Mouse (Mus musculus) testis, adult 2 months (tissue): ENCODE data around the gene Oxct2a. TPM values are rescaled to one million over a fixed set of nuclear protein-coding genes. Genes with fewer than 3 reads are reported as not detected.

Experiments used
- H3K27ac ChIP-seq: fragments of 200-500 bp; 2 replicates; pipeline ENCODE4 v1.5.1; 2012; ENCODE audit warnings: low read depth, low read length; ENCODE audit not compliant: control insufficient read depth, insufficient read depth
- H3K27me3 ChIP-seq: fragments of 200-500 bp; 2 replicates; pipeline ENCODE4 v1.6.1; 2012; ENCODE audit warnings: mild to moderate bottlenecking, low read length, moderate library complexity; ENCODE audit not compliant: control insufficient read depth, insufficient read depth
- H3K36me3 ChIP-seq: fragments of 200-500 bp; 2 replicates; pipeline ENCODE4 v1.6.1; 2012; ENCODE audit warnings: mild to moderate bottlenecking, low read length; ENCODE audit not compliant: control insufficient read depth, insufficient read depth
- H3K4me1 ChIP-seq: fragments of 200-500 bp; 2 replicates; pipeline ENCODE4 v1.6.1; 2012; ENCODE audit warnings: low read length; ENCODE audit not compliant: control insufficient read depth, insufficient read depth
- H3K4me3 ChIP-seq: fragments of 200-500 bp; 2 replicates; pipeline ENCODE4 v1.5.1; 2012; ENCODE audit warnings: low read depth, mild to moderate bottlenecking, low read length, moderate library complexity, mixed read lengths; ENCODE audit not compliant: control insufficient read depth
- CTCF ChIP-seq: fragments of 200-500 bp; IDR thresholded peaks from 2 replicates; pipeline ENCODE4 v1.5.1; 2012; ENCODE audit warnings: low read depth, mild to moderate bottlenecking, inconsistent platforms, low read length, moderate library complexity; ENCODE audit not compliant: control insufficient read depth, insufficient read depth, insufficient replicate concordance
- POLR2A ChIP-seq: fragments of 200-500 bp; IDR thresholded peaks from 2 replicates; pipeline ENCODE4 v1.6.1; 2012; ENCODE audit warnings: low read depth, mild to moderate bottlenecking, inconsistent platforms, low read length, moderate library complexity; ENCODE audit not compliant: control insufficient read depth
- polyA plus RNA-seq: library from polyadenylated mRNA; depleted of rRNA; stranded (reverse); fragments of >200 nt; gene quantifications from 2 replicates; pipeline ENCODE4 v1.2.3, GENCODE M21; 2012; rRNA removed

Gene Oxct2a
- 213 and 260 TPM in 2 replicates for polyA plus RNA-seq

GRCm38 (mm10) chr4:123323534-123323933 lies at the start of gene Oxct2a:
Gene Oxct2a, minus strand, starts transcription at chr4:123323634.
- peaks cover 5% of the 10 kb centered on the region for H3K4me1 ChIP-seq
- no peaks in the 10 kb centered on the region for H3K27me3 ChIP-seq
- no peaks in the 10 kb centered on the region for H3K36me3 ChIP-seq
- TF ChIP-seq POLR2A, result peak; percentile 43; the same call in 1 of the 2 replicates
- no peak for TF ChIP-seq CTCF
- no peak within 1 kb of the TSS for H3K27ac ChIP-seq
- H3K4me3 ChIP-seq, result peak within 1 kb of the TSS; percentile 81

DNA sequence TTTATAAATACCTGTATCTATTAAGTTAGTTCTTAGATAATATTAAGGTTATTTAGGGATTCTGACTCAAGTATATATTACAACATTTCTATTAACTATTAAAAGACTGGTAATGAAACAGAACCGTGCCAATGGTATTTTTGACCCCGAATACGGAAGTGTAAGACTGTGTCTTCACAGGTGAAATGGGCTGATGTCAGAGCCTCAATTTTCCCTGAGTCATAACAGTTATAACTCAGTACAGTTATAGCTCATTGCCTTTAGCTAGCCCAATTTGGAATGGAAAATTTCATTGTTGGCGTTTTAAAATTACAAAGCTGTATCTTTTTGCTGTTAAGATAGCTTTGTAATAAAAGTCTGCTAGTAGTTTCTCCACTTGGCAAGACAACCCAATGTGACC lies 40.1 kb upstream of the Oxct2a start:
- Histone ChIP-seq H3K4me1 (no peaks in the 10 kb centered on the region), H3K27me3 (no peaks in the 10 kb centered on the region), H3K4me3 (no peak overlapping the region), H3K36me3 (no peaks in the 10 kb centered on the region), H3K27ac (no peak overlapping the region)
- TF ChIP-seq POLR2A (no peak), CTCF (no peak)

GRCm38 (mm10) chr4:123360771-123361170 lies 37.3 kb upstream of the Oxct2a start:
- no peaks in the 10 kb centered on the region for H3K27me3 ChIP-seq
- TF ChIP-seq POLR2A, result no peak
- no peak for TF ChIP-seq CTCF
- no peak overlapping the region for H3K27ac ChIP-seq
- H3K4me3 ChIP-seq, result no peak overlapping the region
- no peaks in the 10 kb centered on the region for H3K36me3 ChIP-seq
- H3K4me1 ChIP-seq, result no peaks in the 10 kb centered on the region

DNA sequence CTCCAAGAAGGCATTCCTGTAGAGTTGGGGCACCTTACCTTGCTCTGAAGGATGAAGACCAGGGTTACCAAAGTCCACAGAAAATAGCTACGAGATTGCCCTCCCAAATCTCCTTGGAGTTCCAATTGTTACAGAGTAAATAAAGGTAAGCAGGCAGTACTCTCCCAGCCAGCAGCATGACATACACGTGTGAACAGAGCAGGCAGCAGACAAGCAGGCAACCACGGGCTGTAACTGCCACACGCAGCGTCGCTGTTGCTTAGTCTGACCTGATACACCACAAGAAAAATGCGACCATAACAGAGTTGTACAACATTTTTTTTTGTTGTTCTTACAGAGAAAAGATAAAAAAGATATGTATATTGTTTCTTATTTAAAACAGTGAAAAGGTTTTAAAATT lies 35.2 kb upstream of the Oxct2a start:
- H3K4me1 ChIP-seq, result no peaks in the 10 kb centered on the region
- H3K36me3 ChIP-seq, result no peaks in the 10 kb centered on the region
- H3K27me3 ChIP-seq, result no peaks in the 10 kb centered on the region
- no peak for TF ChIP-seq POLR2A
- no peak for TF ChIP-seq CTCF
- no peak overlapping the region for H3K27ac ChIP-seq
- no peak overlapping the region for H3K4me3 ChIP-seq

DNA sequence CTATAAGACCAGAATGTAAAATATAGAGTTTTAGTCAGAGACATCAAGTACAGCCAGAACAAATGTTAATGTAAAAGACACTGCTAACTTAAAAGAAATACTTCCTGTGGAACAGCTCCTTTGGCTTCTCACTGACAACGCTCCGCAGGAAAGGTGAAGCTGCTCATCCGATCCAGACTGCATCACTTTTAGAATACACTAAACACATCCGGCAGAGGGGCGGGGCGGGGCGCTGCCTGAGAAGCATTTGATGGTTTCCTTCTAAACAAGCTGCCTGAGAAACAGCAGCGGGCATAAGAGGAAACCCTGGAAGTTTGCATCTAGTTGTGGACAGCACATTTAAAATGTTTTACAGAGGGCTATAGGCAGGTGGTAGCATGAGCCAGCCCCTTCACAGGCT lies 32.5 kb upstream of the Oxct2a start:
- TF ChIP-seq POLR2A, result no peak
- no peak for TF ChIP-seq CTCF
- Histone ChIP-seq H3K4me1 (no peaks in the 10 kb centered on the region), H3K4me3 (no peak overlapping the region), H3K36me3 (no peaks in the 10 kb centered on the region), H3K27ac (no peak overlapping the region), H3K27me3 (no peaks in the 10 kb centered on the region)

DNA sequence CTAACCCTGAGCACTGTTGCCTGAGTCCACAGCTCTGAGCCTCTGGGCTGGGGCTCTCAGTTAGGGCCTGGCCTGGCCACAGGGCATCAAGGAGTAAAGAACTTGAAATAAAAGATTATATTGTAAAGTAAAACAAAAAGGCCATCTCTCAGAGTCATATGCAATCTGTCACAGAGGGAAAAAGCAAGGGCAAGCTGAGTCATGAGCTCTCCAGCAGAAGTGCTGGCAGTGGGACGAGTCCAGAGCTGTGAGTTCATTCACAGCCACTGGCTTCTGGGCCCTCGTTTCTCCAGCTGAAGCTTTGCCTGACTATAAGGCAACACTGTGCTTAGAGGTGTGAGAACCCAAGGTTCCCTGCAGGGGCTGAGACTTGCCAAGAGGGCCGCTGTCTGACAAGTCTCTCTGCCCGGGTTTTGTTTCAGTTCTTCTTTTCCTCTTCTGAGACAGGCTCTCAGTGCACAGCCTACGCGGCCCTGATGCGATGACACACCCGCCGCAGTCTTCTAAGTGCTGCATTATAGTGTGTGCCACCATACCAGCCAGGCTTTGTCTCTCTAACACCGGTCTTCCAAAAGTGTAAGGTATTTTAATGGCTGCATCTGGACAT lies 29.9 kb upstream of the Oxct2a start:
- Histone ChIP-seq H3K36me3 (no peaks in the 10 kb centered on the region), H3K27ac (no peak overlapping the region), H3K4me3 (no peak overlapping the region), H3K27me3 (no peaks in the 10 kb centered on the region), H3K4me1 (no peaks in the 10 kb centered on the region)
- TF ChIP-seq CTCF (no peak), POLR2A (no peak)

DNA sequence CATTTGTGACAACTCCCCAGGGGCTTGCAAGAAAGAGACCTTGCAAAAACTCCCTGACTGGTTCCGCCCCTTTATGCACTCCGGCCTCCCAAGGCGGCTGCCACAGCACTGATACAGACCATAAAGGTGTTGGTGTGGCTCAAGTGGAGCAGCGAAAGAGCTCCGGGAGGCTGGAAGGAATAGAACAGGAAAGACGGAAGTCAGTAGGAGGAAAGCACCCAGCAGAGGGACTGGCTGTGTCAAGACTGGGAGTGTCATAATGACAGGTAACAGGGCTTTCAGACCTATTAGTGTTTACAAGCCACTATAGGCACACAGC lies 20.0 kb upstream of the Oxct2a start:
- Histone ChIP-seq H3K27ac (no peak overlapping the region), H3K4me3 (peak overlapping the region; percentile 73), H3K36me3 (no peaks in the 10 kb centered on the region), H3K27me3 (no peaks in the 10 kb centered on the region), H3K4me1 (peaks cover 12% of the 10 kb centered on the region)
- TF ChIP-seq CTCF (no peak), POLR2A (no peak)
